Mouse (Mus musculus) left cerebral cortex, adult 8-10 months (tissue): ENCODE results near the gene Rab27a. TPM values are rescaled to one million over a fixed set of nuclear protein-coding genes. Genes with fewer than 3 reads are reported as not detected.

Experiments used
- microRNA-seq, 2 experiments: library from miRNA; unstranded; fragments of <30 nt; microRNA quantifications; one replicate each; pipeline ENCODE4 v1.2.0; 2022
- total RNA-seq, 4 experiments: library from RNA; stranded (reverse); gene quantifications; 2 replicates each; pipeline ENCODE4 v1.2.4; 2022

The Rab27a gene
- total RNA-seq, 4 experiments from 2014 or later = 5.9 to 10.8 (median 8.5) TPM

Small RNA genes lying within 50 kb of the gene (microRNA-seq; reads per million reads assigned to microRNA genes)
- 0 reads per million in 2 experiments for gene Gm27353

Other genes with a start within 250 kb of the Rab27a start
- gene Prtg, start 238.0 kb upstream of the Rab27a start, total RNA-seq = 1 to 10 TPM; 1.7 to 2.6 (median 1.9) TPM
- 10 to 100 TPM; 16.5 to 19.2 (median 17.9) TPM for gene Pygo1, start 119.2 kb upstream of the Rab27a start, total RNA-seq
- gene Dyx1c1, start 86.1 kb upstream of the Rab27a start, total RNA-seq = 1 to 10 TPM; 1.7 to 2.5 (median 2.1) TPM
- gene Gm44503, start 86.0 kb upstream of the Rab27a start, total RNA-seq = not detected
- gene Ccpg1os, start 59.5 kb upstream of the Rab27a start, total RNA-seq = 10 to 100 TPM; 10.9 to 14.0 (median 12.2) TPM
- gene Ccpg1, start 59.4 kb upstream of the Rab27a start, total RNA-seq = 100 to 1,000 TPM in 3 of 4 experiments, 10 to 100 TPM in 1; 91.0 to 108 (median 102) TPM
- gene Pigb, start 4.5 kb upstream of the Rab27a start, total RNA-seq = 10 to 100 TPM; 15.1 to 16.5 (median 15.3) TPM
- 1 to 10 TPM; 1.1 to 2.3 (median 1.5) TPM for gene Khdc3, start 57.0 kb downstream of the Rab27a start, total RNA-seq
- under 1 TPM in 2 of 4 experiments, not detected in 2; 0.46 to 1.00 TPM for gene Gm20509, start 57.6 kb downstream of the Rab27a start, total RNA-seq
- gene Rsl24d1, start 68.6 kb downstream of the Rab27a start, total RNA-seq = 10 to 100 TPM; 51.3 to 62.2 (median 53.3) TPM